Mouse (Mus musculus): Measurements from ENCODE around the gene Ceacam12.
"Not testable (repeated sequence)": the region's sequence is repeated elsewhere in the genome, so short reads cannot be mapped to it uniquely, and the experiment has no call there.

Gene Ceacam12

DNA sequence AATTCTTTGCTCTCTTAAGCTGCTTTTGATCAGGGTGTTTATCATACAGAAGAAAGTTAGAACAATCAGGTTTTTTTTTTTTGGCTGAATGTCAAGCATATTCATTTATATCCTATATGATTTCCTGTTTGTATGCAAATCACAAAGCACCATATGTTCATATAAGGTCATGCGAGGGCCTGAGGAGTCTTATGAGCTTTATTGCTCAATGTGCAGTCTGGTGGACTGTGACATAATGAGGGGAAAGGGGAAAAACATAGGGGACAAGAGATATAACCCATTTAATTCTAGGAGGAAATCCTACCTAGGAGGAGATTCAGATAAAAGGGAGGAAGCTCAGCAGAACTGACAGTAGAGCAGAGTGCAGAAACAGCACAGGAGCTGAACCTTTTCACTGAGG, at the start of gene Ceacam12:
Gene Ceacam12, plus strand, starts transcription at position 301 of the 400 bp plus-strand sequence.
- DNase-seq (ENCODE audit: low spot score) = no peak

DNA sequence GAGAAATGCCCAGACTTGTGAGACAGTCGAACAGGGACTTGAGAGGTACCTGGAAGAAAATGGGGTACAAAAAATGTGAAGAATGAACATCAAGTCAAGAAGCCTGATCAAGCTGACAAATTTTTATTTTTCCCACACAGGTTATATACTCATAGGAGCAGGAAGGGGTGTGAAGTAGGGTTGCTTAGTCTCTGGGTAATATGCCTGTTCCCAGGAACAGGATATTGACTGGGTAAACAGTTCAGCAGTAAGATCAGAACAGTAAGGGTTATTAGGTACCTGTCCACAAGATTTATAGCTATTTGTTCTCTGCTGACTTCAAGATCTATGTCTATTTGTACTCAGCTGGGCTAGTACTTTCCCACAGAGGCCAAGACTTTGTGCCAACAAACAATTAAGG, 8.1 kb downstream of the Ceacam12 start:
- not testable (repeated sequence) for DNase-seq (ENCODE audit: low spot score)

DNA sequence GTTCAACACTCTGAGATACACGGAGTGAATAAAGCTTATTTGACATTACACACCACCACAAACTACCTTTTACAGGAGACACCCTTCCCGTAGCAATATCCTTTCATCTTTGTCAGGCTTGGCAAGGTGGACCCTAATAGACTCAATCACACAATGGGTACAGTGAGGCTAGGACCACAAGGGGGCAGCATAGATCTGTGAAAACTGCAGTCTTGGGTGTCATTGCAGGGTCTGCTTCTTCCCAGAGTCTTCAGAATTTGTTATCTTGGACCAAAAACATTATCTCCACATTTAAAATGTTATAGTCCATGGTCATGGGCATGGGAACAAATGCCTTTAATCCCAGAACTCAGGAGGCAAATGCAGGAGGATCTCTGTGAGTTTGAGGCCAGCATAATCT, 35.1 kb downstream of the Ceacam12 start:
- no peak for DNase-seq (ENCODE audit: low spot score)

Data from urinary bladder, postnatal 14 days (tissue).